Mouse (Mus musculus): ENCODE results near the gene Abhd5. TPM values are rescaled to one million over a fixed set of nuclear protein-coding genes. Genes with fewer than 3 reads are reported as not detected.

Abhd5 gene
- polyA plus RNA-seq, 1 experiment from 2014 or later: 23.4 TPM

DNA sequence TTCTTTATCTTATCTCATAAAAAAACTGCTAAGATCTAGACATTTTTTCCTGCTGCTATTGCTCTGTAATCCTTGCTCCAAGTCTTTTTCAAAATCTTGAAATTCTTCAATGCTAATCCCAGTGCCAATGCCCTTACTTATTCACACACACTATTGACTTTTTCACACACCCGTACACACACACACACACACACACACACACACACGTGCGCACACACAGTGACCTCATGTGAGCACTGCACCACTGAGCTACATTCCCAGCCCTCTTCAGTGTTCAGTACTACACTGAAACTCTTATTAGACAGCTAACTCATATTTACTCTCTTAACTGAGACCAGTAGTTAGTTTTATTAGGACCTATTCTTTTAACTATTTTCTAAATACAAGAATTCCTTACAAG, 2.8 kb downstream of the Abhd5 start:
- Histone ChIP-seq H3K4me2 (ENCODE audit: low read depth, low read length) (no peak overlapping the region), H3K9me3 (ENCODE audit: control insufficient read depth, low read length) (no peaks in the 10 kb centered on the region), H3K4me1 (ENCODE audit: control insufficient read depth, insufficient read depth, low read length) (no peaks in the 10 kb centered on the region), H3K9ac (replicated peaks; ENCODE audit: low read depth, low read length) (no peak overlapping the region), H3K36me3 (ENCODE audit: control insufficient read depth, insufficient read depth, low read length) (no peaks in the 10 kb centered on the region), H3K27ac (ENCODE audit: low read depth, low read length) (no peak overlapping the region), H3K27me3 (ENCODE audit: control insufficient read depth, insufficient read depth, low read length) (no peaks in the 10 kb centered on the region), H3K4me3 (ENCODE audit: low read depth, low read length) (no peak overlapping the region)
- 91% methylated on average over 3 of the region's 3 CpGs for WGBS
- ATAC-seq (ENCODE audit: low read depth): no peak

DNA sequence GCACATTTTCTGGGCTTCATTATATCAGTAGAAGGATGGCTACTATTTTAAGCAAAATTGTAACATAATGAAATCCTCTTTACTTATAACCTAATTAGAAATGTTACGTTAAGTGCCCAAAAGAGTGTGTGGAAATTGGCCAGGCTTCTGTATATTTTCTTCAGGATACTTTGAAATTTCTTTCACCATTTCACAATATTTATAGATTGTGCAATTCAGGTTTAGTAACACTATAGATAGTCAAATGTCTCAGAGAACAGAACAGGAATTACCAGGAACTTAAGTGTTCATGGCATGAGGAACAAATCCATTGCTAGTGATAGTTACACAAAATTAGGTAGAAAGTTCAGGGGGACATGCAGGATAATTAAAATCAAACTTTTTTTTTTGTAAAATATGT, 5.7 kb downstream of the Abhd5 start:
- Histone ChIP-seq H3K4me3 (ENCODE audit: low read depth, low read length) (no peak overlapping the region), H3K27me3 (ENCODE audit: control insufficient read depth, insufficient read depth, low read length) (no peaks in the 10 kb centered on the region), H3K9me3 (ENCODE audit: control insufficient read depth, low read length) (no peaks in the 10 kb centered on the region), H3K27ac (ENCODE audit: low read depth, low read length) (no peak overlapping the region), H3K36me3 (ENCODE audit: control insufficient read depth, insufficient read depth, low read length) (no peaks in the 10 kb centered on the region), H3K9ac (replicated peaks; ENCODE audit: low read depth, low read length) (no peak overlapping the region), H3K4me2 (ENCODE audit: low read depth, low read length) (no peak overlapping the region), H3K4me1 (ENCODE audit: control insufficient read depth, insufficient read depth, low read length) (no peaks in the 10 kb centered on the region)
- WGBS: 100% methylated on average over 1 of the region's 1 CpGs
- ATAC-seq (ENCODE audit: low read depth): no peak

DNA sequence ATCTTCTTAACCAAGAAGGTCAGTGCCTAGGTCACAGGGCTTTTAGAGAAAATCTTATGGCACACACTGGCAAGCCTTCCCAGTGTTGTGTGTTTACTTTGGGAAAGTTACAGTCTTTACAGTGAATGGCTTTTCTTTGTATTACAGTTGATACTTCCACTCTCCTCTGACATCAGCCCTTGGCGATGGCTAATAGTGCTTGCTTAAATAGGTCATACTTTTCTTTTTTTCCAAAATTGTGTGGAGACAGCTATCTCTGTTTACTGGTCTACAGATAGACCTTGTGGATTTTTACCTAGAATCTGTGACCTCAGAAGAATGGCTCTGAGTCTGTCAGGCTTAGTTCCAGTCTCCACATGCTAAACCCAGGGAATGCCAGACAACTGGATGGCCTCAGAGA, 6.2 kb downstream of the Abhd5 start:
- no peak for ATAC-seq (ENCODE audit: low read depth)
- Histone ChIP-seq H3K27ac (ENCODE audit: low read depth, low read length) (no peak overlapping the region), H3K4me3 (ENCODE audit: low read depth, low read length) (no peak overlapping the region), H3K9ac (replicated peaks; ENCODE audit: low read depth, low read length) (no peak overlapping the region), H3K27me3 (ENCODE audit: control insufficient read depth, insufficient read depth, low read length) (no peaks in the 10 kb centered on the region), H3K9me3 (ENCODE audit: control insufficient read depth, low read length) (no peaks in the 10 kb centered on the region), H3K36me3 (ENCODE audit: control insufficient read depth, insufficient read depth, low read length) (no peaks in the 10 kb centered on the region), H3K4me2 (ENCODE audit: low read depth, low read length) (no peak overlapping the region), H3K4me1 (ENCODE audit: control insufficient read depth, insufficient read depth, low read length) (no peaks in the 10 kb centered on the region)
- WGBS: 97% methylated on average over 1 of the region's 1 CpGs

DNA sequence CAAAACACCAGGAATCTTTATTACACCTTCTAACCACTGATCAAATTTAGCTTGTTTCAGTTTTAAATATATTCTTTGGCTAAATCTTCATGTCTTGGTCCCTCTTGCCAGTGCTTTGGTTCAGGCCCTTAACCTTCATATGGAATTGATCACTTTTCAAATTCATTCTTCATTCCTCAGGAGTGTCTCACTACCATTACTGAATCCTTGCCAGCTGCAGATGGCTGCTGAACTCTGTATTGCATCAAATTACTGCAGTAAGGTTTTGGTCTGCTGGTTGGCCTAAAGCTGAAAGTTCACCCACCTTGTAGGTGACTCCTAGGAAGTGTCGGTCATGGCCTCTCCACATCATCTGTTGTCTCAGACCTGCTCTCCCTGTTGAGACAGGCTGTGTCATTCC, 12.8 kb downstream of the Abhd5 start:
- Histone ChIP-seq H3K4me2 (ENCODE audit: low read depth, low read length) (no peak overlapping the region), H3K36me3 (ENCODE audit: control insufficient read depth, insufficient read depth, low read length) (no peaks in the 10 kb centered on the region), H3K4me1 (ENCODE audit: control insufficient read depth, insufficient read depth, low read length) (no peaks in the 10 kb centered on the region), H3K27ac (ENCODE audit: low read depth, low read length) (no peak overlapping the region), H3K9ac (replicated peaks; ENCODE audit: low read depth, low read length) (no peak overlapping the region), H3K27me3 (ENCODE audit: control insufficient read depth, insufficient read depth, low read length) (no peaks in the 10 kb centered on the region), H3K9me3 (ENCODE audit: control insufficient read depth, low read length) (no peaks in the 10 kb centered on the region), H3K4me3 (ENCODE audit: low read depth, low read length) (no peak overlapping the region)
- WGBS: 93% methylated on average over 1 of the region's 1 CpGs
- no peak for ATAC-seq (ENCODE audit: low read depth)

DNA sequence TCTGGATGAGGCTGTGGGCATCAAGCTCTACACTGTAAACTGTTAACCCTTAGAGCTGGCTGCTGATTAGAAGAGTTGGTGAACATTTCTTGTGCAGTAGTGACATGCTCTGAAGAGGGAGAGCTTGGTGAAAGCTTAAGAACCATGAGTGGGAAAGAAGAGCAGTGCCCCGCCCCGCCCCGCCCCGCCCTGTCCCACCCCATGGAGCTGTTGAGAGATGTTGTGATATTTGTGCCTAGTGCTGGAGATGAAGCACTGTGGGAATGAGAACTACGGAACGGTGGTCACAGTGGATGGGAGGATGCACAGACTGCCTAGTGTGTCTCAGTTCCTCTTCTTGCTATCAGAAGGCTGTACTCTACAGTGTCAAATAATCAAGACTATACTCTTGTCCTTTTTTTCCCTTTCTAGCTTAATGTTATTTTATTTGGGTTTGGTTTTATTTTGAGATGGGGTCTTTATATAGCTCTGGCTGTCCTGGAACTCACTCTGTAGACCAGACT, 18.9 kb downstream of the Abhd5 start:
- 93% methylated on average over 6 of the region's 6 CpGs for WGBS
- Histone ChIP-seq H3K27ac (ENCODE audit: low read depth, low read length) (no peak overlapping the region), H3K4me2 (ENCODE audit: low read depth, low read length) (no peak overlapping the region), H3K27me3 (ENCODE audit: control insufficient read depth, insufficient read depth, low read length) (no peaks in the 10 kb centered on the region), H3K9me3 (ENCODE audit: control insufficient read depth, low read length) (no peaks in the 10 kb centered on the region), H3K4me3 (ENCODE audit: low read depth, low read length) (no peak overlapping the region), H3K4me1 (ENCODE audit: control insufficient read depth, insufficient read depth, low read length) (no peaks in the 10 kb centered on the region; the same call in 1 of the 2 replicates), H3K36me3 (ENCODE audit: control insufficient read depth, insufficient read depth, low read length) (no peaks in the 10 kb centered on the region), H3K9ac (replicated peaks; ENCODE audit: low read depth, low read length) (no peak overlapping the region)
- ATAC-seq (ENCODE audit: low read depth): no peak

DNA sequence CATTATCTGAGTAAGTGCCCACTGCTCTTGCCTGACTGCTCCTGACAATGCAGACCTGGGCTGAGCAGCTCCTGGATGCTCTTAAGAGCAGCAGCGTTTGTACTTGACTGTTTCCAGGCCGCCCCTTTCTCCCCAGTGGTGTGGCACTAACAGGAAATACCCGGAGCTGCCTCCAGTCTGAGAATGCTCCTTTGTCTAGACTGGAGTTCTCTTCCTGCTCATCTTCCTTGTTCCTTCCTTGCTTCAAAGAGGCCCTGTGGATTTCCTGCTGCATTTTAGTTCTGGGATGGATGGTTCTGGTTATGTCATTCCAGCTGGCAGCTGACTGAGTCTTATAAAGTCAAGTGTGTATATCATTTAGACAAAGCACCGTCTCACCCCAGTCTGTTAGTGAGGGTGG, 21.1 kb downstream of the Abhd5 start:
- Histone ChIP-seq H3K4me2 (ENCODE audit: low read depth, low read length) (no peak overlapping the region), H3K4me1 (ENCODE audit: control insufficient read depth, insufficient read depth, low read length) (no peaks in the 10 kb centered on the region; the same call in 1 of the 2 replicates), H3K9ac (replicated peaks; ENCODE audit: low read depth, low read length) (no peak overlapping the region), H3K4me3 (ENCODE audit: low read depth, low read length) (no peak overlapping the region), H3K36me3 (ENCODE audit: control insufficient read depth, insufficient read depth, low read length) (no peaks in the 10 kb centered on the region), H3K9me3 (ENCODE audit: control insufficient read depth, low read length) (no peaks in the 10 kb centered on the region), H3K27me3 (ENCODE audit: control insufficient read depth, insufficient read depth, low read length) (no peaks in the 10 kb centered on the region), H3K27ac (ENCODE audit: low read depth, low read length) (no peak overlapping the region)
- no peak for ATAC-seq (ENCODE audit: low read depth)
- 16% methylated on average over 4 of the region's 4 CpGs for WGBS

DNA sequence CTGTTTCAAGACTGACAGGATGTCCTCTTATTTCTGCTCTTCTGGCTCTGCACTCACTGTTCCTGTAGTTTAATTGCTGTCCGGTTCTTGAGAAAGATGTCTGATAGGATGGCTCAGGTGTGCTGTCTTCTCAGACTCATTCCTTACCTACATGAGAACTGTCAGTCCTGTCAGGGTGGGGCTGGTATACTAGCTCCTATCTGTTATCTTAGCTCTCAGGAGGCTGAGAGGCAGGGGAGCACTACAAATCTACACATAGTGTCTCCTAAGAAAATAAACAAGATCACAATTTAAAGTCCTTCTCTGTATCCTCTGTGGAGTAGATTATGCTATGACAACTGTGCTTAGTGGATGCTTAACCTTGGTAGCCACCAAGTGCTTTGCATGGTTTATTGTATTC, 21.6 kb downstream of the Abhd5 start:
- Histone ChIP-seq H3K27ac (ENCODE audit: low read depth, low read length) (no peak overlapping the region), H3K9me3 (ENCODE audit: control insufficient read depth, low read length) (no peaks in the 10 kb centered on the region), H3K4me2 (ENCODE audit: low read depth, low read length) (no peak overlapping the region), H3K4me1 (ENCODE audit: control insufficient read depth, insufficient read depth, low read length) (no peaks in the 10 kb centered on the region; the same call in 1 of the 2 replicates), H3K27me3 (ENCODE audit: control insufficient read depth, insufficient read depth, low read length) (no peaks in the 10 kb centered on the region), H3K36me3 (ENCODE audit: control insufficient read depth, insufficient read depth, low read length) (no peaks in the 10 kb centered on the region), H3K9ac (replicated peaks; ENCODE audit: low read depth, low read length) (no peak overlapping the region), H3K4me3 (ENCODE audit: low read depth, low read length) (no peak overlapping the region)
- WGBS: 55% methylated on average over 1 of the region's 1 CpGs
- no peak for ATAC-seq (ENCODE audit: low read depth)

DNA sequence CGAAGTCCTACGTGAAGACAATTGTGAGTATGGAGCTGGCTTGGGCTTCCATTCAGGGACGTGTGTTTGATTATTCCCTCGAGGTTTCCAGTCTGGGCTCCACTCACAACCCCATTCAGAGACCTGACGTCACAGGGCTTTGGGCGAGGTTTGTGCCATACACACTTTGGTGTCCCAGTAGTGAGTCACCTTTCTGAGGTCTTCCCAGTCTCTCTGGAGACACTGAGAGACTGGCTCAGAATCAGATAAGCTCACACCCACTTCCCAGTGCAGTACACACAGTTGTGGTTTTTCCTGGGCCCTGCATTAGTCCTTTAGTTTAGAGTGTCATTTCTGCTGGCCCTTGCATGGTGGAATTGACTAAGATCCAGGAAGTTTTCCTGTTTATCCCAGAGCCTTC, 27.6 kb downstream of the Abhd5 start:
- ATAC-seq (ENCODE audit: low read depth): no peak
- H3K36me3 ChIP-seq (ENCODE audit: control insufficient read depth, insufficient read depth, low read length): no peaks in the 10 kb centered on the region
- H3K27me3 ChIP-seq (ENCODE audit: control insufficient read depth, insufficient read depth, low read length): no peaks in the 10 kb centered on the region
- H3K4me3 ChIP-seq (ENCODE audit: low read depth, low read length): no peak overlapping the region
- H3K9me3 ChIP-seq (ENCODE audit: control insufficient read depth, low read length): no peaks in the 10 kb centered on the region
- H3K4me2 ChIP-seq (ENCODE audit: low read depth, low read length): no peak overlapping the region
- H3K9ac ChIP-seq (replicated peaks; ENCODE audit: low read depth, low read length): no peak overlapping the region
- no peaks in the 10 kb centered on the region for H3K4me1 ChIP-seq (ENCODE audit: control insufficient read depth, insufficient read depth, low read length)
- no peak overlapping the region for H3K27ac ChIP-seq (ENCODE audit: low read depth, low read length)
- 83% methylated on average over 6 of the region's 6 CpGs for WGBS

DNA sequence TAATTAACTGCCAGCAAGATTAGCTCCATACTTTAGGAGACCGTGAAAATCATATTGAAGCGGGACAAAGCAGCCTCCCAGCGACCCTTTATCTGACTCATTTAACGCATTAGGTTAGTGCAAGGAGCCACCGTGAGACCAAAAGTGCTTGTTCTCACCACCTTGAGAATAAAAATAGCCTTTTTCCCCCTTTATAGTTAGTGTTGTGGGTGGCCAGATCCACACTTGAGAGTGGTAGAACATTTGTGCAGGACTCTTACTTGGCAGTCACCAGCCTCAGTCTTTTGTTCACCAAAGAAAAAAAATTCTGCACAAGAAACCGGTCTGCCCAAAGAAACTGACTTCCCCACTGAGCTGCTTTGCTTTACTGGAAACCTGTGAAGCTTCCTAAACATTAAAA, 29.6 kb downstream of the Abhd5 start:
- Histone ChIP-seq H3K4me2 (ENCODE audit: low read depth, low read length) (no peak overlapping the region), H3K4me1 (ENCODE audit: control insufficient read depth, insufficient read depth, low read length) (no peaks in the 10 kb centered on the region), H3K9ac (replicated peaks; ENCODE audit: low read depth, low read length) (no peak overlapping the region), H3K27ac (ENCODE audit: low read depth, low read length) (no peak overlapping the region), H3K27me3 (ENCODE audit: control insufficient read depth, insufficient read depth, low read length) (no peaks in the 10 kb centered on the region), H3K4me3 (ENCODE audit: low read depth, low read length) (no peak overlapping the region), H3K36me3 (ENCODE audit: control insufficient read depth, insufficient read depth, low read length) (no peaks in the 10 kb centered on the region), H3K9me3 (ENCODE audit: control insufficient read depth, low read length) (no peaks in the 10 kb centered on the region)
- WGBS: 30% methylated on average over 6 of the region's 6 CpGs
- ATAC-seq (ENCODE audit: low read depth): no peak

DNA sequence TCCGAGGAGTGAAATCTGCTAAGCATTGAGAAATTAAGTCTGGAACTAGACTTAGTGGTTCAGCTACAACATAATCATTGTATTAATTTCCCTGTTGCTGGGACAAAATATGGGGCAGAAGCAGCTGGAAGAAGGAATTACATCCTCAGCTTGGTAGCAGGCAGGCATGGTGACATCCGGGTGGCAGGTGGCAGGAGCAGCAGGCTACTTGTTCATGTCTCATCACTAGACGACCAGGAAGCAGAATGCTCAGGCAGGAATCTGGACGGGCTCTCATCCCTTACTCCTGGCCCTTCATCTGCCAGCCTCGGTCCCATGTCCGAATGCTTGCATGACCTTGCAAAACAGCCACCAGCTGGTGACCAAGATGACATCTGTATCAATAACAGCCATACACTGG, 30.6 kb downstream of the Abhd5 start:
- no peaks in the 10 kb centered on the region for H3K4me1 ChIP-seq (ENCODE audit: control insufficient read depth, insufficient read depth, low read length)
- no peaks in the 10 kb centered on the region for H3K36me3 ChIP-seq (ENCODE audit: control insufficient read depth, insufficient read depth, low read length)
- no peak overlapping the region for H3K4me3 ChIP-seq (ENCODE audit: low read depth, low read length)
- 84% methylated on average over 6 of the region's 6 CpGs for WGBS
- H3K9me3 ChIP-seq (ENCODE audit: control insufficient read depth, low read length): no peaks in the 10 kb centered on the region
- no peak for ATAC-seq (ENCODE audit: low read depth)
- H3K4me2 ChIP-seq (ENCODE audit: low read depth, low read length): no peak overlapping the region
- no peaks in the 10 kb centered on the region for H3K27me3 ChIP-seq (ENCODE audit: control insufficient read depth, insufficient read depth, low read length)
- no peak overlapping the region for H3K9ac ChIP-seq (replicated peaks; ENCODE audit: low read depth, low read length)
- H3K27ac ChIP-seq (ENCODE audit: low read depth, low read length): no peak overlapping the region

Measured in neural tube, embryonic 14.5 days (tissue).